ENCODE assay signal across 22 mouse cellular contexts in the genomic region with DNA sequence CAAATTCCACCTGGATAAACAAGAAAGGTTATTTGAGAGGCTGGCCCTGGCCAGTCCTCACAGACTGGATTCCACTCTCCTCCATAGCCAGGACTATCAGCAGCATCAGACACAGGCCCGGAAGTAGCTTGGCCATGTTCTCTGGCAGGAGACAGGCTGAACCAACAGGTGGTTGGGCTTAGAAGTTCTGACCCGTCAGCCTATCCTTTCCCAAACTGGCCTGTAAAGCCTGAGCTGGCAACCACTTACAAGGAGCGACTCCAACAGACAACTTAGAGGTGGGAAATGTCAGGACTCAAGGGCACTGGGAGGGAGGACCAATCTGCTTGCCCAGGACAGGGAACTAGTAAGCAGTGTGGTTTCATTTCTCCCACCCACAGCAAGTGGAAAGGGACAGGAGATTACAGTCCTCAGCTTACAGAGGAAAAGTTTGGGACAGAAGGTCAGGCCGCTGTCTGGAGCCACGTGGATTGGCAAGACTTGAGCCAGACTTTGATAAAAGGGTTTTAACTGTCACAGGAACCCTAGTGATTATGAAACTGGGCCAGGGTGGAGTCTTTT. TPM values are rescaled to one million over a fixed set of nuclear protein-coding genes. Genes with fewer than 3 reads are reported as not detected.
DNase-seq lines count a peak whose midpoint lies in the region; ATAC-seq lines count a peak whose summit lies in the region.
"Had no signal": no experiment of that assay in that cellular context is flagged by ENCODE, and none has a peak within 500 bp of the region (broad histone marks: within the 10 kb centered on the region; RNA-seq: fewer than 3 reads in every experiment).

No protein-coding gene starts in this region.

- peak; percentile 32 for DNase-seq in embryonic facial prominence, embryonic 11.5 days (ENCODE audit: low spot score)
- DNase-seq in embryonic facial prominence, embryonic 10.5 days (ENCODE audit: low spot score), result no peak
- DNase-seq in lung, postnatal 36 days, result peak; percentile 14
- DNase-seq in lung, postnatal 14 days, result no peak
- peak; percentile 84 for DNase-seq in skeletal muscle tissue, adult 2 months (ENCODE audit: low read depth, low spot score)
- DNase-seq in frontal cortex, postnatal 25 days (ENCODE audit: low spot score in 2 of 2), result no peak
- DNase-seq: cerebellum, postnatal 36 days; kidney, postnatal 4 days; lung, adult 2 months; right cerebral cortex, adult 18-20 months; thymus, postnatal 36 days had no signal

- H3K27me3 ChIP-seq in embryonic facial prominence, embryonic 11.5 days (ENCODE audit: control insufficient read depth, insufficient read depth, low read length), result no peaks in the 10 kb centered on the region
- peaks cover 22% of the 10 kb centered on the region for H3K27me3 ChIP-seq in embryonic facial prominence, embryonic 10.5 days (replicated peaks; ENCODE audit: low read depth, poor library complexity, severe bottlenecking)
- no peaks in the 10 kb centered on the region for H3K27me3 ChIP-seq in hindbrain, embryonic 16.5 days (replicated peaks; ENCODE audit: control insufficient read depth, insufficient read depth, low read length)
- H3K27me3 ChIP-seq: limb, embryonic 13.5 days had no signal

- H3K27ac ChIP-seq in embryonic facial prominence, embryonic 11.5 days (replicated peaks; ENCODE audit: low read depth, low read length), result no peak overlapping the region
- no peak overlapping the region for H3K27ac ChIP-seq in embryonic facial prominence, embryonic 10.5 days (replicated peaks)
- no peak overlapping the region for H3K27ac ChIP-seq in hindbrain, embryonic 16.5 days (ENCODE audit: low read depth, low read length)
- H3K27ac ChIP-seq: limb, embryonic 13.5 days had no signal

- H3K4me3 ChIP-seq in embryonic facial prominence, embryonic 11.5 days (ENCODE audit: low read depth, low read length), result no peak overlapping the region
- no peak overlapping the region for H3K4me3 ChIP-seq in embryonic facial prominence, embryonic 10.5 days
- no peak overlapping the region for H3K4me3 ChIP-seq in hindbrain, embryonic 16.5 days (ENCODE audit: low read length)
- H3K4me3 ChIP-seq: erythroblast, embryonic 14.5 days; limb, embryonic 13.5 days had no signal

- WGBS in embryonic facial prominence, embryonic 11.5 days, result 62% methylated on average over 5 of the region's 5 CpGs
- WGBS in embryonic facial prominence, embryonic 10.5 days, result 60% methylated on average over 5 of the region's 5 CpGs
- WGBS in hindbrain, embryonic 16.5 days, result 79% methylated on average over 5 of the region's 5 CpGs

- no peaks in the 10 kb centered on the region; the same call in 1 of the 2 replicates for H3K4me1 ChIP-seq in embryonic facial prominence, embryonic 11.5 days (ENCODE audit: control insufficient read depth, insufficient read depth, low read length)
- H3K4me1 ChIP-seq in embryonic facial prominence, embryonic 10.5 days, result peaks cover 51% of the 10 kb centered on the region
- H3K4me1 ChIP-seq in hindbrain, embryonic 16.5 days (ENCODE audit: control insufficient read depth, insufficient read depth, low read depth, low read length), result peaks cover 23% of the 10 kb centered on the region

- no peak overlapping the region for H3K9ac ChIP-seq in embryonic facial prominence, embryonic 11.5 days (replicated peaks; ENCODE audit: low read length)
- H3K9ac ChIP-seq in hindbrain, embryonic 16.5 days (ENCODE audit: low read depth, low read length), result no peak overlapping the region
- H3K9ac ChIP-seq: limb, embryonic 13.5 days had no signal

- no peak overlapping the region; the same call in 1 of the 2 replicates for H3K4me2 ChIP-seq in embryonic facial prominence, embryonic 11.5 days (ENCODE audit: low read depth, low read length)
- H3K4me2 ChIP-seq in hindbrain, embryonic 16.5 days (ENCODE audit: low read length), result no peak overlapping the region
- H3K4me2 ChIP-seq: limb, embryonic 13.5 days had no signal

- no peak for ATAC-seq in embryonic facial prominence, embryonic 11.5 days (replicated peaks; ENCODE audit: insufficient number of reproducible peaks, low FRiP score, low TSS enrichment, low read depth)
- ATAC-seq in granulocyte monocyte progenitor cell, adult 5-6 weeks (replicated peaks; ENCODE audit: poor library complexity, severe bottlenecking), result peak; percentile 20
- no peak for ATAC-seq in hindbrain, embryonic 16.5 days
- ATAC-seq: hindbrain, postnatal 0 days had no signal

- H3K36me3 ChIP-seq in embryonic facial prominence, embryonic 11.5 days (replicated peaks; ENCODE audit: control insufficient read depth, insufficient read depth, low read depth, low read length), result no peaks in the 10 kb centered on the region
- peaks cover 6% of the 10 kb centered on the region; the same call in 1 of the 2 replicates for H3K36me3 ChIP-seq in embryonic facial prominence, embryonic 10.5 days (replicated peaks)
- no peaks in the 10 kb centered on the region for H3K36me3 ChIP-seq in hindbrain, embryonic 16.5 days (ENCODE audit: control insufficient read depth, insufficient read depth, low read length)
- H3K36me3 ChIP-seq: limb, embryonic 13.5 days had no signal

- no peaks in the 10 kb centered on the region for H3K9me3 ChIP-seq in embryonic facial prominence, embryonic 11.5 days (replicated peaks; ENCODE audit: control insufficient read depth, low read length)
- no peaks in the 10 kb centered on the region for H3K9me3 ChIP-seq in embryonic facial prominence, embryonic 10.5 days
- no peaks in the 10 kb centered on the region for H3K9me3 ChIP-seq in hindbrain, embryonic 16.5 days (ENCODE audit: control insufficient read depth, low read length)
- H3K9me3 ChIP-seq: limb, embryonic 13.5 days had no signal

RNA-seq across cellular contexts. Expression of a gene that starts 1.6 kb away (rescaled TPM):
- polyA plus RNA-seq in embryonic facial prominence, embryonic 11.5 days (2014; fragmentation: Nextera tagmentation; extraction: Ambion mirVana), result 83.0 and 93.1 TPM in 2 replicates
- polyA plus RNA-seq in embryonic facial prominence, embryonic 10.5 days (2016; fragmentation: Nextera tagmentation; extraction: Ambion mirVana), result 128 and 131 TPM in 2 replicates
- total RNA-seq in granulocyte monocyte progenitor cell, adult 5-6 weeks (2014; fragmentation: Nextera tagmentation), result not detected in 2 replicates
- not detected in 2 replicates for total RNA-seq in granulocyte monocyte progenitor cell, adult 5-6 weeks (2017)
- polyA plus RNA-seq in hindbrain, embryonic 16.5 days (2015; fragmentation: Nextera tagmentation; extraction: Ambion mirVana), result 679 and 766 TPM in 2 replicates
- total RNA-seq: monocyte, adult 5-6 weeks; neutrophil, adult 5-6 weeks had no signal
- polyA plus RNA-seq: C2C12; erythroblast, embryonic 14.5 days had no signal

RNA-seq across cellular contexts. Expression of a gene that starts 31.0 kb away (rescaled TPM):
- 1.7 and 1.9 TPM in 2 replicates for polyA plus RNA-seq in embryonic facial prominence, embryonic 11.5 days (2014; fragmentation: Nextera tagmentation; extraction: Ambion mirVana)
- polyA plus RNA-seq in embryonic facial prominence, embryonic 10.5 days (2016; fragmentation: Nextera tagmentation; extraction: Ambion mirVana), result 0.76 and 1.1 TPM in 2 replicates
- not detected in 2 replicates for total RNA-seq in granulocyte monocyte progenitor cell, adult 5-6 weeks (2014; fragmentation: Nextera tagmentation)
- total RNA-seq in granulocyte monocyte progenitor cell, adult 5-6 weeks (2017), result 1.6 and 2.5 TPM in 2 replicates
- polyA plus RNA-seq in hindbrain, embryonic 16.5 days (2015; fragmentation: Nextera tagmentation; extraction: Ambion mirVana), result 11.7 and 15.7 TPM in 2 replicates
- total RNA-seq: megakaryocyte, adult 5-6 weeks; monocyte, adult 5-6 weeks; neutrophil, adult 5-6 weeks had no signal
- polyA plus RNA-seq: C2C12; erythroblast, embryonic 14.5 days had no signal

RNA-seq across cellular contexts. Expression of a gene that starts 49.5 kb away (rescaled TPM):
- polyA plus RNA-seq in embryonic facial prominence, embryonic 11.5 days (2014; fragmentation: Nextera tagmentation; extraction: Ambion mirVana), result 0.55 and 0.74 TPM in 2 replicates
- polyA plus RNA-seq in embryonic facial prominence, embryonic 10.5 days (2016; fragmentation: Nextera tagmentation; extraction: Ambion mirVana), result 0.99 and 1.0 TPM in 2 replicates
- not detected in 2 replicates for total RNA-seq in granulocyte monocyte progenitor cell, adult 5-6 weeks (2014; fragmentation: Nextera tagmentation)
- not detected in 2 replicates for total RNA-seq in granulocyte monocyte progenitor cell, adult 5-6 weeks (2017)
- polyA plus RNA-seq in hindbrain, embryonic 16.5 days (2015; fragmentation: Nextera tagmentation; extraction: Ambion mirVana), result 0.06 TPM in 1 of 2 replicates, not detected in the other
- total RNA-seq: hindbrain, postnatal 0 days; left cerebral cortex, adult 18-20 months; monocyte, adult 5-6 weeks had no signal
- polyA plus RNA-seq: C2C12; erythroblast, embryonic 14.5 days; hindbrain, postnatal 0 days had no signal

RNA-seq across cellular contexts. Expression of a gene that starts 58.0 kb away (rescaled TPM):
- 0.76 and 0.86 TPM in 2 replicates for polyA plus RNA-seq in embryonic facial prominence, embryonic 11.5 days (2014; fragmentation: Nextera tagmentation; extraction: Ambion mirVana)
- 0.50 and 0.67 TPM in 2 replicates for polyA plus RNA-seq in embryonic facial prominence, embryonic 10.5 days (2016; fragmentation: Nextera tagmentation; extraction: Ambion mirVana)
- not detected in 2 replicates for total RNA-seq in granulocyte monocyte progenitor cell, adult 5-6 weeks (2014; fragmentation: Nextera tagmentation)
- not detected in 2 replicates for total RNA-seq in granulocyte monocyte progenitor cell, adult 5-6 weeks (2017)
- 10.8 and 17.7 TPM in 2 replicates for polyA plus RNA-seq in hindbrain, embryonic 16.5 days (2015; fragmentation: Nextera tagmentation; extraction: Ambion mirVana)
- total RNA-seq: gastrocnemius, postnatal 36 days; megakaryocyte, adult 5-6 weeks; monocyte, adult 5-6 weeks; neutrophil, adult 5-6 weeks had no signal
- polyA plus RNA-seq: C2C12; erythroblast, embryonic 14.5 days had no signal

Comparison
In these comparisons a context has a peak if more than half of its experiments do, and no peak if none do; other contexts are left out.
1. DNase-seq: peak in embryonic facial prominence, embryonic 11.5 days (single experiment), lung, postnatal 36 days (single experiment) and skeletal muscle tissue, adult 2 months (single experiment); none in embryonic facial prominence, embryonic 10.5 days (single experiment), lung, postnatal 14 days (single experiment) and frontal cortex, postnatal 25 days (0 of 2).